Mouse (Mus musculus): ENCODE results near the gene Ncapg. TPM values are rescaled to one million over a fixed set of nuclear protein-coding genes. Genes with fewer than 3 reads are reported as not detected.
"Not testable (repeated sequence)": the region's sequence is repeated elsewhere in the genome, so short reads cannot be mapped to it uniquely, and the experiment has no call there.

Ncapg gene
- polyA plus RNA-seq, 1 experiment from 2014 or later, result 84.7 TPM

GRCm38 (mm10) chr5:45658406-45658805, 11.3 kb upstream of the Ncapg start:
- WGBS, result 95% methylated on average over 13 of the region's 13 CpGs
- ATAC-seq (ENCODE audit: insufficient number of reproducible peaks, low FRiP score, low TSS enrichment, low read depth); H3K9me3 ChIP-seq (ENCODE audit: control insufficient read depth, low read length): not testable (repeated sequence)

GRCm38 (mm10) chr5:45668324-45668723, 1.4 kb upstream of the Ncapg start:
- no peak for DNase-seq (ENCODE audit: low spot score)
- no peak overlapping the region for H3K4me2 ChIP-seq (ENCODE audit: low read depth, severe bottlenecking)

More at GRCm38 (mm10) chr5:45658406-45658805, 11.3 kb upstream of the Ncapg start:
- not testable (repeated sequence) for H3K9ac ChIP-seq (ENCODE audit: low read length); H3K4me2 ChIP-seq (ENCODE audit: low read depth, severe bottlenecking); H3K36me3 ChIP-seq (ENCODE audit: control insufficient read depth, insufficient read depth, low read length); H3K27ac ChIP-seq (replicated peaks; ENCODE audit: low read depth, low read length); H3K4me3 ChIP-seq (ENCODE audit: low read depth, low read length); H3K27me3 ChIP-seq (ENCODE audit: control insufficient read depth, insufficient read depth, low read length); DNase-seq (ENCODE audit: low spot score); H3K4me1 ChIP-seq (ENCODE audit: control insufficient read depth, insufficient read depth, low read length)

GRCm38 (mm10) chr5:45668831-45669230, 888 bp upstream of the Ncapg start:
- peak overlapping the region; percentile 78 for H3K4me3 ChIP-seq (ENCODE audit: low read depth, low read length)
- ATAC-seq (ENCODE audit: insufficient number of reproducible peaks, low FRiP score, low TSS enrichment, low read depth) (peak; percentile 22; the same call in 1 of the 2 replicates), DNase-seq (ENCODE audit: low spot score) (no peak)
- H3K4me1 ChIP-seq (ENCODE audit: control insufficient read depth, insufficient read depth, low read length), result peaks cover 3% of the 10 kb centered on the region; the same call in 1 of the 2 replicates
- peak overlapping the region; percentile 84 for H3K4me2 ChIP-seq (ENCODE audit: low read depth, severe bottlenecking)
- peak overlapping the region; percentile 73 for H3K9ac ChIP-seq (ENCODE audit: low read length)
- no peaks in the 10 kb centered on the region for H3K36me3 ChIP-seq (ENCODE audit: control insufficient read depth, insufficient read depth, low read length)
- 1% methylated on average over 3 of the region's 3 CpGs for WGBS
- no peaks in the 10 kb centered on the region for H3K27me3 ChIP-seq (ENCODE audit: control insufficient read depth, insufficient read depth, low read length)
- no peaks in the 10 kb centered on the region for H3K9me3 ChIP-seq (ENCODE audit: control insufficient read depth, low read length)
- H3K27ac ChIP-seq (replicated peaks; ENCODE audit: low read depth, low read length), result no peak overlapping the region

More at GRCm38 (mm10) chr5:45668324-45668723, 1.4 kb upstream of the Ncapg start:
- no peak for ATAC-seq (ENCODE audit: insufficient number of reproducible peaks, low FRiP score, low TSS enrichment, low read depth)
- Histone ChIP-seq H3K9me3 (ENCODE audit: control insufficient read depth, low read length) (no peaks in the 10 kb centered on the region), H3K27me3 (ENCODE audit: control insufficient read depth, insufficient read depth, low read length) (no peaks in the 10 kb centered on the region), H3K4me1 (ENCODE audit: control insufficient read depth, insufficient read depth, low read length) (peaks cover 3% of the 10 kb centered on the region; the same call in 1 of the 2 replicates), H3K27ac (replicated peaks; ENCODE audit: low read depth, low read length) (no peak overlapping the region), H3K9ac (ENCODE audit: low read length) (no peak overlapping the region), H3K36me3 (ENCODE audit: control insufficient read depth, insufficient read depth, low read length) (no peaks in the 10 kb centered on the region), H3K4me3 (ENCODE audit: low read depth, low read length) (no peak overlapping the region)
- 49% methylated on average over 3 of the region's 3 CpGs for WGBS

- Histone ChIP-seq H3K9me3 (ENCODE audit: control insufficient read depth, low read length) (no peaks in the 10 kb centered on the region), H3K27me3 (ENCODE audit: control insufficient read depth, insufficient read depth, low read length) (no peaks in the 10 kb centered on the region), H3K4me2 (ENCODE audit: low read depth, severe bottlenecking) (peak overlapping the region; percentile 84), H3K4me1 (ENCODE audit: control insufficient read depth, insufficient read depth, low read length) (peaks cover 3% of the 10 kb centered on the region; the same call in 1 of the 2 replicates), H3K9ac (ENCODE audit: low read length) (peak overlapping the region; percentile 73), H3K36me3 (ENCODE audit: control insufficient read depth, insufficient read depth, low read length) (no peaks in the 10 kb centered on the region), H3K4me3 (ENCODE audit: low read depth, low read length) (peak overlapping the region; percentile 78), H3K27ac (replicated peaks; ENCODE audit: low read depth, low read length) (peak overlapping the region; percentile 45; the same call in 1 of the 2 replicates)
- WGBS, result under 1% methylated on average over 27 of the region's 27 CpGs
- no peak for DNase-seq (ENCODE audit: low spot score)
- ATAC-seq (ENCODE audit: insufficient number of reproducible peaks, low FRiP score, low TSS enrichment, low read depth), result peak; percentile 69
Measured at GRCm38 (mm10) chr5:45669234-45669597, 503 bp upstream of the Ncapg start.

- Histone ChIP-seq H3K27me3 (ENCODE audit: control insufficient read depth, insufficient read depth, low read length) (no peaks in the 10 kb centered on the region), H3K4me1 (ENCODE audit: control insufficient read depth, insufficient read depth, low read length) (peaks cover 3% of the 10 kb centered on the region; the same call in 1 of the 2 replicates), H3K4me2 (ENCODE audit: low read depth, severe bottlenecking) (peak overlapping the region; percentile 84), H3K27ac (replicated peaks; ENCODE audit: low read depth, low read length) (peak overlapping the region; percentile 87), H3K4me3 (ENCODE audit: low read depth, low read length) (peak overlapping the region; percentile 78), H3K9ac (ENCODE audit: low read length) (peak overlapping the region; percentile 89), H3K9me3 (ENCODE audit: control insufficient read depth, low read length) (no peaks in the 10 kb centered on the region), H3K36me3 (ENCODE audit: control insufficient read depth, insufficient read depth, low read length) (no peaks in the 10 kb centered on the region)
- under 1% methylated on average over 13 of the region's 13 CpGs for WGBS
- ATAC-seq (ENCODE audit: insufficient number of reproducible peaks, low FRiP score, low TSS enrichment, low read depth), result no peak
- DNase-seq (ENCODE audit: low spot score), result no peak
Measured at GRCm38 (mm10) chr5:45670280-45670670, 556 bp downstream of the Ncapg start.

- 63% methylated on average over 5 of the region's 5 CpGs for WGBS
- Histone ChIP-seq H3K4me2 (ENCODE audit: low read depth, severe bottlenecking) (peak overlapping the region; percentile 84), H3K36me3 (ENCODE audit: control insufficient read depth, insufficient read depth, low read length) (no peaks in the 10 kb centered on the region), H3K27ac (replicated peaks; ENCODE audit: low read depth, low read length) (no peak overlapping the region), H3K9ac (ENCODE audit: low read length) (no peak overlapping the region), H3K4me3 (ENCODE audit: low read depth, low read length) (peak overlapping the region; percentile 78), H3K27me3 (ENCODE audit: control insufficient read depth, insufficient read depth, low read length) (no peaks in the 10 kb centered on the region), H3K4me1 (ENCODE audit: control insufficient read depth, insufficient read depth, low read length) (peaks cover 3% of the 10 kb centered on the region; the same call in 1 of the 2 replicates), H3K9me3 (ENCODE audit: control insufficient read depth, low read length) (no peaks in the 10 kb centered on the region)
- DNase-seq (ENCODE audit: low spot score), result no peak
- no peak for ATAC-seq (ENCODE audit: insufficient number of reproducible peaks, low FRiP score, low TSS enrichment, low read depth)
Measured at GRCm38 (mm10) chr5:45670894-45671494, 1.3 kb downstream of the Ncapg start.

GRCm38 (mm10) chr5:45675032-45675431, 5.3 kb downstream of the Ncapg start:
- ATAC-seq (ENCODE audit: insufficient number of reproducible peaks, low FRiP score, low TSS enrichment, low read depth) (no peak), DNase-seq (ENCODE audit: low spot score) (no peak)
- Histone ChIP-seq H3K36me3 (ENCODE audit: control insufficient read depth, insufficient read depth, low read length) (no peaks in the 10 kb centered on the region), H3K27me3 (ENCODE audit: control insufficient read depth, insufficient read depth, low read length) (no peaks in the 10 kb centered on the region), H3K9me3 (ENCODE audit: control insufficient read depth, low read length) (no peaks in the 10 kb centered on the region), H3K4me3 (ENCODE audit: low read depth, low read length) (no peak overlapping the region), H3K4me1 (ENCODE audit: control insufficient read depth, insufficient read depth, low read length) (peaks cover 3% of the 10 kb centered on the region; the same call in 1 of the 2 replicates), H3K9ac (ENCODE audit: low read length) (no peak overlapping the region), H3K27ac (replicated peaks; ENCODE audit: low read depth, low read length) (no peak overlapping the region), H3K4me2 (ENCODE audit: low read depth, severe bottlenecking) (no peak overlapping the region)
- 88% methylated on average over 1 of the region's 1 CpGs for WGBS

GRCm38 (mm10) chr5:45677639-45678038, 7.9 kb downstream of the Ncapg start:
- ATAC-seq (ENCODE audit: insufficient number of reproducible peaks, low FRiP score, low TSS enrichment, low read depth) (no peak), DNase-seq (ENCODE audit: low spot score) (no peak)
- Histone ChIP-seq H3K4me3 (ENCODE audit: low read depth, low read length) (no peak overlapping the region), H3K9me3 (ENCODE audit: control insufficient read depth, low read length) (no peaks in the 10 kb centered on the region), H3K4me2 (ENCODE audit: low read depth, severe bottlenecking) (no peak overlapping the region), H3K9ac (ENCODE audit: low read length) (no peak overlapping the region), H3K27ac (replicated peaks; ENCODE audit: low read depth, low read length) (no peak overlapping the region), H3K27me3 (ENCODE audit: control insufficient read depth, insufficient read depth, low read length) (no peaks in the 10 kb centered on the region), H3K4me1 (ENCODE audit: control insufficient read depth, insufficient read depth, low read length) (no peaks in the 10 kb centered on the region), H3K36me3 (ENCODE audit: control insufficient read depth, insufficient read depth, low read length) (no peaks in the 10 kb centered on the region)
- 84% methylated on average over 4 of the region's 4 CpGs for WGBS

GRCm38 (mm10) chr5:45679955-45680354, 10.2 kb downstream of the Ncapg start:
- Histone ChIP-seq H3K27ac (replicated peaks; ENCODE audit: low read depth, low read length) (no peak overlapping the region), H3K9ac (ENCODE audit: low read length) (no peak overlapping the region), H3K27me3 (ENCODE audit: control insufficient read depth, insufficient read depth, low read length) (no peaks in the 10 kb centered on the region), H3K4me1 (ENCODE audit: control insufficient read depth, insufficient read depth, low read length) (no peaks in the 10 kb centered on the region), H3K9me3 (ENCODE audit: control insufficient read depth, low read length) (no peaks in the 10 kb centered on the region), H3K4me2 (ENCODE audit: low read depth, severe bottlenecking) (no peak overlapping the region), H3K36me3 (ENCODE audit: control insufficient read depth, insufficient read depth, low read length) (no peaks in the 10 kb centered on the region), H3K4me3 (ENCODE audit: low read depth, low read length) (no peak overlapping the region)
- DNase-seq (ENCODE audit: low spot score), result no peak
- no peak for ATAC-seq (ENCODE audit: insufficient number of reproducible peaks, low FRiP score, low TSS enrichment, low read depth)
